Mouse (Mus musculus) T-cell, adult 66 days (primary cell): ENCODE results near the gene Dnajb5. TPM values are rescaled to one million over a fixed set of nuclear protein-coding genes. Genes with fewer than 3 reads are reported as not detected.

Experiments used
- total RNA-seq, 2 experiments: library from RNA; stranded (reverse); gene quantifications; 3 replicates in 1 of 2; 4 replicates in 1 of 2; pipeline ENCODE4 v1.2.4; 2023

Dnajb5 gene
- total RNA-seq: 10 to 100 TPM; 17.1 to 21.3 TPM

GRCm38 (mm10) chr4:42949676-42950051, at the start of gene Dnajb5:
TSS of gene Dnajb5 (plus strand) at chr4:42949814.

GRCm38 (mm10) chr4:42916617-42917401, 32.8 kb upstream of the Dnajb5 start, which contains the start of gene Phf24:
TSS of gene Phf24 (plus strand) at chr4:42916660.

GRCm38 (mm10) chr4:42969304-42969703, 19.7 kb downstream of the Dnajb5 start, which contains the start of gene 1700022I11Rik:
TSS of gene 1700022I11Rik (plus strand) at chr4:42969604.

GRCm38 (mm10) chr4:43000141-43000986, 50.8 kb downstream of the Dnajb5 start, which contains the start of gene Vcp:
TSS of gene Vcp (minus strand) at chr4:43000507.

Other genes starting within 250 kb of the Dnajb5 start
- not detected for gene 4930578G10Rik, start 214.3 kb upstream of the Dnajb5 start, total RNA-seq
- gene Ccl19, start 193.2 kb upstream of the Dnajb5 start, total RNA-seq: not detected
- gene Ccl21a, start 175.8 kb upstream of the Dnajb5 start, total RNA-seq: not detected
- gene Fam205a1, start 95.9 kb upstream of the Dnajb5 start, total RNA-seq: not detected
- not detected for gene Gm12394, start 93.0 kb upstream of the Dnajb5 start, total RNA-seq
- not detected for gene Fam205c, start 75.6 kb upstream of the Dnajb5 start, total RNA-seq
- gene Phf24, start 33.2 kb upstream of the Dnajb5 start, total RNA-seq: not detected
- not detected for gene 1700022I11Rik, start 19.8 kb downstream of the Dnajb5 start, total RNA-seq
- gene Vcp, start 50.7 kb downstream of the Dnajb5 start, total RNA-seq: 100 to 1,000 TPM; 120 to 126 TPM
- gene Fancg, start 60.7 kb downstream of the Dnajb5 start, total RNA-seq: 10 to 100 TPM; 23.4 to 30.5 TPM
- 10 to 100 TPM; 38.6 to 40.8 TPM for gene Pigo, start 76.0 kb downstream of the Dnajb5 start, total RNA-seq
- gene Stoml2, start 81.9 kb downstream of the Dnajb5 start, total RNA-seq: 10 to 100 TPM; 59.1 to 72.4 TPM
- 1 to 10 TPM; 5.9 to 8.2 TPM for gene Fam214b, start 96.4 kb downstream of the Dnajb5 start, total RNA-seq
- gene Unc13b, start 109.1 kb downstream of the Dnajb5 start, total RNA-seq: under 1 TPM; 0.23 to 0.44 TPM